Mouse (Mus musculus) cerebellum, postnatal 25 days (tissue): ENCODE measurements around the gene Arr3.
A peak's percentile ranks its signal among the peaks of the same experiment; 100 is the strongest.

ENCODE experiments used
- DNase-seq, 2 experiments: peaks; one replicate each; pipeline ENCODE4 v3.0.0; 2021; ENCODE audit warnings: mixed read lengths in 2 of 2

The Arr3 gene

DNA sequence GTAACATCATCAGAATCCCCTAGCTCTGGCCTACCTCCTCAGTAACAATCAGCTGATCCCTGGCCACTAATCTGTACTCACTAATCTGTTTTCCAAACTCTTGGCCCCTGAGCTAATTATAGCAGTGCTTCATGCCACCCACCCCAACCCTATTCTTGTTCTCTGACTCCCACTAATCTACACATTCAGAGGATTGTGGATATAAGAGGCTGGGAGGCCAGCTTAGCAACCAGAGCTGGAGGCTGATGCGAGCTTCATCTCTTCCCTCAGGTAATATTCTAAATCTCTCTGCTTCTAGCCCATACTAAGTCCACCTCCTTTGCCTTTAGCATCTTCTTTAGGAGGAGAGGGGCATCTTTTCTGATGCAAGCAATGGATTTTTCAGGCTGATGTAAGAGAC, at the start of gene Arr3:
Gene Arr3, plus strand, starts transcription at position 184 of the 400 bp plus-strand sequence.
- no peak for DNase-seq

- DNase-seq = no peak
Measured at GRCm38 (mm10) chrX:100556026-100556425, 49.3 kb upstream of the Arr3 start.

GRCm38 (mm10) chrX:100565696-100566095, 39.6 kb upstream of the Arr3 start:
- no peak for DNase-seq

- no peak for DNase-seq
Measured at GRCm38 (mm10) chrX:100571951-100572350, 33.3 kb upstream of the Arr3 start, which contains the start of gene Awat1. TSS of gene Awat1 (plus strand) at chrX:100572251.

- no peak for DNase-seq
Measured at GRCm38 (mm10) chrX:100594791-100595190, 10.5 kb upstream of the Arr3 start, which contains the start of gene P2ry4. TSS of gene P2ry4 (minus strand) at chrX:100594869.

DNA sequence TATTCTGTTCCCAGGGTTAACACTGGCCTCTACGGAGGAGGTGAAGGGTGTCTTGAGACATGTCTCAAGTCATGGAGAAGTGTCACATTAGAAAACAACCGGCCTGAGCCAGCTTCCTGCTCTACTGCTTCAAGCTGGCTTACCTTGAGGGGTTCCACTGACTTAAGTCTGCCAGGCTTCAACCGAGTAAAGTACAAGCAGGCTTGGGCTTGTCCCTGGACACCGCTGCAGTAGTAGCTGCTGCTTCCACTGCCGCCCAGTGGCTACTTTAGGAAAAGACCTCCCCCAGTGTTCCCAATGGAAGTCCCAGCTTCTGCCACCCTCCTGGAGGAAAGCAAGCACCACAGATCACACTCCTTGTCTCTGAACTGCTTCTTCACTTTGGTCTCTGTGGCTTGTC, 7.9 kb upstream of the Arr3 start:
- DNase-seq = peak in 1 of 2 experiments; percentile 33

- no peak for DNase-seq
Measured at GRCm38 (mm10) chrX:100599755-100600154, 5.5 kb upstream of the Arr3 start.

DNA sequence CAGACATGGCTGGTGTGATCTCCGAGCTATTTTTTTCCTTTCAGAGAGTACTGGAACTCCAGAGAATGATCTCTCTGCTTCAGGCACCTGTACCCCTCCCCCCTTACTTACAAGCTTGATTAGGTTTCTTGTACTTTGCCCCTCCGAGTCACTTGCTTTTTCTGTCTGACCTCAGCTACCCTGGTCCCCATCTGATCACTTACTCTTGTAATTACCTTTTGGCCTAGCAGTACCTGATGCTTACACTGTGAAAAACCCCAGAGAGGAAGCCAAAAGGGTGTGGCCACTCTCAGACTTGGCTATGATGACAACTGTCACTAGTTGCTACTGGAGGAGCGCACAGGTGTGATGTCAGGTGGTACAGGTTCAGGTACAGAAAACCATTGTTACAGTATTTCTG, 13.2 kb downstream of the Arr3 start:
- DNase-seq = no peak

- DNase-seq = no peak
Measured at GRCm38 (mm10) chrX:100621366-100621765, 16.1 kb downstream of the Arr3 start.

DNA sequence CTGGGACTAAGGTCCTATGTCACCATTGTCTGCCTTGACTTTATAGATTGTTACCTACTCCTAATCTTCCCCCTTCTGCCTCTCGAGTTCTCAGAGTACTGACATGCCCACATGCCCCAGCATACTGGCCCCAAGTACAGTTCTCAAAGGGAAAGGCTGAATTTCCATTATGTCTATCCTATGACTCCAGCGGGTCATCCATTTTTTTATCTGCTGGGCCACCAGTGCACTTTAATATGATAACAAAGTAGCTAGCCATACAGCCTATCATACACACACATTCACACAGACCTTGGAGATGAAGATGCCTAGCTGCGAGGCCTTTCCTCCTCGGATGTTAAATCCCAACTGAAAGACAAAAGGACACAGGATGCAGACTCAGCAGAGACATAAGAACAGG, 18.9 kb downstream of the Arr3 start:
- no peak for DNase-seq

DNA sequence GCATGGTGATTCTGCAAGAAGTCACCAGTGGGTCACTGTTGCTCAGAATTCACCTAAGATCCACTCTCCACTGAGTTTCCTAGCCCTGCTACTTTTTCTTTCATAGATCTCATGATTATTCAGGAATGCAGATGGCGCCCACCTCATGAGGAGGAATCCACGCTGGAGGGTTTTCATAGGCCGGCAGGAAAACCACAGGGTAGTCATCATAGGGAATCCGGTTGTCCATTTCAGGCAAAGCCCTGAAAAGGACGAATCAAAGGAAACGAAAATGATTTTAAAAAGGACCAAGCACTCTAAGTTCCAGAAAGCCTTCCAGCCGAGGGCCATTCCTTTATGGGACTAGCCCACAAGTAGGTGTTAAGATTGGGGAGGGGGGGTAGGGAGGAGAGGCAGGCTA, 19.8 kb downstream of the Arr3 start:
- DNase-seq = no peak

GRCm38 (mm10) chrX:100625546-100625801, 20.2 kb downstream of the Arr3 start, which contains the start of gene Kif4:
TSS of gene Kif4 (plus strand) at chrX:100625737.
- no peak for DNase-seq

GRCm38 (mm10) chrX:100625802-100626793, 20.8 kb downstream of the Arr3 start, which contains the start of gene Pdzd11:
TSS of gene Pdzd11 (minus strand) at chrX:100626568.
- DNase-seq = peak; percentile 82 to 90

DNA sequence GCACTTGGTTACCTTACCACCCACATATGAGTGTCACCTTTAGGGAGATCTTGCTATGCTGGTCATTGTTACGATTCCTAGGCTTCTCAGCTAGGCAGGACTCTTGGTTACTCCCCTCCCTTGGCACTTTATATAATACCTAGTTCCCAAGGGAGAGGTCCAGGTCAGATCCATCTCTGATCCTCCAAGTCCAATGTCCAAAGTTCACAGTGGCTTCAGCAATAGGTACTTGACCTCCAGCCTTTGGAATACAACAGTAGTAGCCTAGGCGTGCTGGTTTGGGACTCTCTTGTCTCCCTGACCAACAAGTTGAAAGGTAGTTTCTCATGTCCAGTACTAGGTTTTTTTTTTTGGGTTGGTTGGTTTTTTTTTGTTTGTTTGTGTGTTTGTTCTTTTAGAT, 23.8 kb downstream of the Arr3 start:
- no peak for DNase-seq

- no peak for DNase-seq
Measured at GRCm38 (mm10) chrX:100638477-100638876, 33.2 kb downstream of the Arr3 start.

- DNase-seq = no peak
Measured at GRCm38 (mm10) chrX:100652848-100653247, 47.6 kb downstream of the Arr3 start.

DNA sequence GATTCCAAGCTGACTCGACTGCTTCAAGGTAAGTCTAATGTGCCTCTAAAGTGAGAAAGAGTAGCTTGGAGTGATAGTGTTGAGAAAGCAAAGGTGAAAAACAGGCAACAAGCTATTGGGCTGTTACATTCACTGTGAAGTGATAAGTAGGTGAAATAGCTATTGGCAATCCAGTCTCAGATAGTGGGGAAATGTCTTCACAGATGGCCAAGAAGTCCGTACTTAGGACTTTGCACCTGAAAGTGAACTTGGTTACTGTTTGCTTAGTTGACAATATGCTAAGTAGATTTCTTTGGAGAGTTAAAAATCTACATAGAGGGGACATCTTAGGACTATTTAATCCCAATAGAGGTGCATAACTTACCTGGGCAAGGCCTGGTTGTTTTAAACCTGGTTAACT, 59.5 kb downstream of the Arr3 start:
- no peak for DNase-seq
